Mouse (Mus musculus) layer of hippocampus, adult 9-11 months (tissue): Measurements from ENCODE around the gene Gm49776.
A peak's percentile ranks its signal among the peaks of the same experiment; 100 is the strongest.

Source experiments
- DNase-seq: peaks from one replicate; pipeline ENCODE4 v3.0.0; 2022

Gm49776 gene

DNA sequence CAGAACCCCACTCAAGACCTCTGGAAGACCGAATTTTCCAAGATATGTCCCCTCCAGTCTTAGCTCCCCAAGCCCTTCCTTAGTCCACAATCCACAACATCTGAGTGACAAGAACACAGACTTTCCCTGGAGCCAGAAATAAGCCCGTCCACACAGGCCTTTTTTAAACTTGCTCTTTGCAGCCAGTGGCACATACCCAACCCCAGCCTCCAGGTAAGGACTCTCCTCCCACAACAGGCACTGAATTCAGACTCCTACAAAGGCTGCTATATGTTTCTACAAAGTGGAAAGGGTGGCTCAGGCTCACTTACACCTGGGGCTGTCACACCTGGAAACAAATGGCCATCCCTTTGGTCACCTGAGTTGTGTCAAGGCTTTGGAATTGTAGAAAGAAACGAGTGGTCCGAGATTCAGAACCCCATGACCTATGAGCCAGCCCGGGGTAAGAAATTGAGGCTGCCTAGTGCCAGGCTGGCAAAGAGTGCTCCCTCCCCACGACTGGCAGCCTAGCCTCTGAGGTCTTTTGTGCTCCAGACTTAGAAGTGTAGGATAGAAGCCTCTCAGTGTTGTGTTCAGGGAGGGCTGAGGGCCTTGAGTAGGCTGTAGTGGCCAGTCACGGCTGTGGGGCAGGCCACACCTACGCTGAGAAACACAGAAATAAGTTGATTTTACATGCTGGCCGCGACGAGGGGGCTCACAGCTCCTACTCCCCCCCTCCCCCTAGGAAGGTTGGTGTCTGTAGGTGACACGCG lies 24.0 kb downstream of the Gm49776 start:
- DNase-seq = no peak

DNA sequence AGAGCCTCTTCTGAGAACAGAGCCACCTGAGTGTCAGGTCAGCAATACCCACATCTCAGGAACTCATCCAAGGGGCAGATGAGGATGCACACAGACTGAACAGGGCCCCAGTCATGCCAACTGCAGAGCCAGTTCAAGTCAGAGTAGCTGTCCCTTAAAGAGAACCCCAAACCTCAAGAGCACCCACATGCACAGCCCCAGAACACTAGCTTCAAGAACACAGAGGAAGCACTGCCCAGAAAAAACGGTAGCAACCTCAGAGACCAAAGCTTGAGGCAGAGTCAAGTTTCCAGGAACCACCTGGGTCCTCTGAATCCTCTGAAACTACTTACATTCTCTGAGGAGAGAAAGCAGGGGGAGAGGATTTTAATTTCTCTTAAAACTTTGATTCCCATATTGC lies 24.7 kb downstream of the Gm49776 start:
- no peak for DNase-seq

DNA sequence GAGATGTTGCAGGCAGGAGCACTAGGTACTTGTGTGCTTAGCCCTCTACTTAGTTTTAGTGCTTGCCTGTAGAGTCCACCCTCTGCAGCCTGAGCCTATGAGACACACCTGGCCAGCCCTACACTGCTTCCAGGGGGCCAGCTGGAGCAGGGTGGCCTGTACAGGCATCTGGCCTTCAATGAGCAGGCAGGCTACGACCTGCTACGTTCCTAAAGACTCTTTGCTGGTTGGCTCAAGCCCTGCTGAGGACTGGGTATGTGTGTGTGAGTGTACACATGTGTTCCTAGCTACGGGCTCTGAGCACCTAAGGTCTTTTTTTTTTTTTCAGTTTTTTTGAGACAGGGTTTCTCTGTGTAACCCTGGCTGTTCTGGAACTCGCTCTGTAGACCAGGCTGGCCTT lies 26.7 kb downstream of the Gm49776 start:
- no peak for DNase-seq

DNA sequence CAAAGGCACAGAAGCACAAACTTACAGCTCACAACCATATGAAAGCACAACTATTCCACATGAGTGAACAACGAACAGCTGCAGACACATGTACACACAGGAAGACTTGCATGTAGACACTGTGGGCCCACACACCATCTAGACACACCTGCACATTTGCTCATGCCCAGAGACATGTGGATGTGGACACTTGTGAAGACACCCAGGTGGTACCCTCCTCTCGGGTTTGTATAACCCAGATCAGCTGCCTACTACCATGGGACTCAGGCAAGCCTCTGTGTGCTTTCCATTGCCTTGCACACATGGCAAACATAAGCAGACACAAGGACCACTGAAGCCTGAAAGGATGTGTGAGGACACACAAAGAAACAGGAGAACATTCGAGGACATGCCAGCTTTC lies 27.1 kb downstream of the Gm49776 start:
- DNase-seq = no peak

DNA sequence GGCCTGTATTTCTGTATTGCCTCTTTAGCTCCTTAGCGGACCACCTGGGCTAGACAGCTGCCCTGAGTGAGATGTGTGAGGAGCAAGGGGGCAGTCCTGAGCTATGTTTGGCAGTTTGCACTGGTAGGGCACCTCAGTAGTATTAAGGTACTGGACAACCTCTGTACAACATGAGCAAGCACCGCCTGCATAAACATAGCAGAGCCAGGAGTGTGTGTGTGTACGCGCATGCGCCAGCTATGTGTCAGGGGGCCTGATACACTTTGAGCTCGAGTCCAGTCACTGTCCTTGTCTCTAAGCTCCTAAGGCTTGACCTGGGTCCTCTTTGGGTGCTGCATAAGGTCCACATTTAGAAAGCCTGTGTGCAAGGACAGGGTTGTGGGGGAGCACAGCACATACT lies 27.5 kb downstream of the Gm49776 start:
- DNase-seq = no peak

DNA sequence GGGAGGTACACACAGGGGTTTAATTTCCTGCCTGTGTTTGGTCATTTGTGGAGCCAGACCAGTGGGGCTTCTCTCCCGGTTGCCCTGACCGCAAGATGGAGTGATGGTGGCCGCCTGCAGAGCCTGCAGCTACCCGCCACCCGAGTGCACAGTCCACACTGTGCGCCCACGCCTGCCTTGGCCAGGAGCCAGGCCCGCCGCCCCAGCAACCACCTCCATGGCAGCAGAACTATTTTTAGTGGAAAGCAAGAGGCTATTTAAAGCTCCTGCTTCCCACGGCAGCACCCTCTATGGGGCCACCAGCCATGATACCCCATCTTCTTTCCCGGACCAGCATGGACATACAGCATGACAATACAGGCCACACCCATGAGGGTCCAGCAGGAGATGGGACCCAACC lies 28.5 kb downstream of the Gm49776 start:
- DNase-seq = peak; percentile 95

DNA sequence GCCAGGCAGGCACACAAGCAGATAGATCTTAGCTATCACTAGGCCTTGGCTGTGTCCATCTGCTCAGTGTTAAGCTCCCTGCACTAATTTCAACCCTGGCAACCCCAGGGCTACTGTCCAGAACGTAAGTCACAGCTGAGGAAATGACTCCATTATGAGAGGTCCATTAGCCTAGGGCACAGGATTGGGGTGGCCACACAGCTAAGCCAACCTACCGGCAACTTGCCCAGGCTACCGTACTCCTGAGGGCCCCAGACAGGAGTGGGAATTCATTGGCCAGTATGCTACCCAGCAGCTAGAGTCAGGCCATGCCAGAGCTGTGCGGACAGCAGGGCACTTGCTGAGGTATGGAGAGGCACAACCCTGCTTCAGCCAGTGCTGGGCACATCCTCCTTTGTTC lies 29.3 kb downstream of the Gm49776 start:
- no peak for DNase-seq

DNA sequence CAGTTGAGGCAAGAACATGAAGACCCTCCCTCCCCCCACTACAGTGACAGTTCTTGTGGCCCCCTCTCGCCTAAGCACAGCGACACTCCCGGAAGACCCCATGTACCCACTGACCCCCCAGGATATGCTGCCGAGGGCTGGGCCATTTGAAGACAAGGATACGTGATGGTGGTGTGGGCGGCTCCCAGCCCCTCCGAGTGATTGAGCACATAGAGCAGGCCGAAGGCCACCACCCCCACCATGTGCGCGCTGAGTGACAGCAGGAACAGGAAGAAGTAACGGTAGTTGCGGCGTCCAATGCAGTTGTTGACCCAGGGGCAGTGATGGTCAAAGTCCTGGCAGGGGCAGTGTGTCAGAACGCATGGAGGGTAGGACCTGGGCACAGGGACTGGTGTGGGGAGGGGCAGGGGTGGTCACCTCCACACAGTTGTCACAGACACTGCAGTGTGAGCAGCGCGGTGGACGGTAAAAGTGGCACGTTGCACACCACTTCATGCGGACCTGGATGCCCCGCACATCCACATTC lies 30.2 kb downstream of the Gm49776 start:
- DNase-seq = no peak

DNA sequence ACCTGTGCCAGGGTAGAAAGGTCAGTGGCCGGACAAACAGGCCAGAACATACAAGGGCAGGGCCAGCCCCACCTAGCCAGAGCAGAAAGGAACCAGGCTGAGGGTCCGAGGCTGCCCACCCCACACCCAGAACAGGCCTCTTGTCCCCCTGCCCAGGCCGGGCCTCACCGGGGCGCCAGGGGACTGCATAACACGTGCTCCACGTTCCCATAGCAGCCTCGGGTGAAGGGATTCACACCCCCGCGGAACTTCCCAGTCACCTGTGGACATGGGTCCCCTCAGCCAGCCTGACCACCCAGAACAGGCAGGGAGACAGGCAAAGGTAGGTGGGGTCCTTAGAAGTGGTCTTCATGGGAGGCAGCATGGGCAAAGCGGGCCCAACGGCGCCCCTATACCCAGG lies 30.9 kb downstream of the Gm49776 start:
- DNase-seq = no peak

DNA sequence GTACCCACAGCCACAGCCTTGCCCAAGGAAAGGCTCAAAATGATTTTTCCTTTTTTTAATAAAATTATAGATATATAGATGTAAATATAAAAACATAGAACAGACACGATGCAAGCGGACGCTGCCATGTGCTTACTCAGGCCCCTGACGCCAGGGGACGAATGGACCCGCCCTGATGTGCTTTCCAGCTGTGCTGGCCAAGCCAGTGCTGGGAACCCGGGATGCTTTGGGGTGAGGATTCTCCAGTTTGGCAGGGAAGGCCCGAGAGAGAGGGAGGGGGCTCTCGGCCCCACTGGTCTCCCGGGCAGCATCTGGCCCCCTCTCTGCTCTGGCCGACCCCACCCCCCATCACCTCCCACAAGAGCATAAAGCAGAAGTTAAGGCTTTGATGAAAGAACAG lies 35.9 kb downstream of the Gm49776 start:
- DNase-seq = no peak

DNA sequence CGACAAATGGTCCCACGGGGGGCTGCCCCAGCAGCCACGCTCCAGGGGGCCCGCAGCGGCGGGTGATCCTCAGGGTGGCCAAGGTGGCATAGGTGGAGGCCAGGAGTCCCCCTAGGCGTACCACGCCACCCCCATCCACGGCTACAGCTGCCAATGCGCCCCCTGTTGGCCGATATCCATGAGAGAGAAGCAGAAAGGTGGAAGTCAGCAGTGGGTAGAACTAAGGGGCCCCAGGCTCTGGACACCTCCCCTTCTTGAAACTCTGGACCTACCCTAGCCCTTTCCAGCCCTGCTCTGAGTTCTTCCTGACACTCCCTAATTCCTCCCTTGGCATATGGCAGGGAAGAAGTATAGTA lies 36.6 kb downstream of the Gm49776 start:
- DNase-seq = no peak

DNA sequence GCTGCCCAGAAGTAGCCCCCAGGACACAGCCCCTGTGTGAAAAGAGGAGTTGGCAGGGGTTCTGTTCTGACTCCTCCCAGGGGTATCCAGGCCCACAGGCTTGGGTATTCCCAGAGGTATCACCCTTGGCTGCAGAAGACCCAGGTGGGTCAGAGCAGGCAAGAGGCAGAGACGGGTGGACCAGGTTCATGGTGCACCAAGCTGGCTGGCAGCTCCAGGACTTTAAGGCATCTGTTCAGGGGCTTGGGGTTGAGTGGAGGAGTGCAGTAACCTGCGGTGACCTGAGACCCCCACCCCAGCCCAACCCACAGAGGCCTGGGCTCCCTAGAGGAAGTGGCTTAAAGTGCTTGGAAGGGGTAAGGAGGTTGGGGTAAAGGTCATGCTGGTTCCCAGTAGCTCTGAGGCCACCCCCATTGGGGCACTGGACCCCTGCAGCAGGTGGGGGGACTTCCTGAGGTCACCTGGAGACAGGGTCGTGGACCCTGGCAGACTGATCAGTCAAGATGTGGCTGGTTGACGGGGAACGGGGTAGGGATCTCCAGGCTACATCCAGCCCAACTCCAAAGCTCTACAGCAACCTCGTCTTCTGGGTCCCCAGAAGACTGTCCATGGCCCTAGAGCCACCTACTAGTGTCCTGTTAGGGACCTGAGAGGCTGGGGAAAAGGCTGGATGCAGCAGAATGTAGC lies 37.1 kb downstream of the Gm49776 start:
- DNase-seq = no peak

DNA sequence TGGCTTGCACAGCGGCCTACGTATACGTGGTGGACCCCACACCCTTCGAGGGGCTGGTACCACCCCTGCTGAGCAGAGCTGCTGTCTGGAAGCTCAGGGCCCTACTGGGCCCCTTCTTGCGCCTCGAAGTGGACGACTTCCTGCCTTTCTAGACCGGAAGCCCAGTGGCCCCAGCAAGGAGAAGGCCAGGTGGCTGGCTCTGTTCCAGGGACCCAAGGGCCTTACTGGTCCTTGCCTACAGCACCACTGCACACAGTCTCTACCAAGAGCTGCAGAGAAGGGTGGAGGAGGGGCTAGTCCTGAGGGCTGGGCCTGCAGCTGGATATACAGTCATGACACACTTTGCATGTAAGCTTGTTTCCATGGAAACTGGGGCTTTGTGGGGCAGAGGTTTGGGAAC lies 38.1 kb downstream of the Gm49776 start:
- DNase-seq = peak; percentile 63

DNA sequence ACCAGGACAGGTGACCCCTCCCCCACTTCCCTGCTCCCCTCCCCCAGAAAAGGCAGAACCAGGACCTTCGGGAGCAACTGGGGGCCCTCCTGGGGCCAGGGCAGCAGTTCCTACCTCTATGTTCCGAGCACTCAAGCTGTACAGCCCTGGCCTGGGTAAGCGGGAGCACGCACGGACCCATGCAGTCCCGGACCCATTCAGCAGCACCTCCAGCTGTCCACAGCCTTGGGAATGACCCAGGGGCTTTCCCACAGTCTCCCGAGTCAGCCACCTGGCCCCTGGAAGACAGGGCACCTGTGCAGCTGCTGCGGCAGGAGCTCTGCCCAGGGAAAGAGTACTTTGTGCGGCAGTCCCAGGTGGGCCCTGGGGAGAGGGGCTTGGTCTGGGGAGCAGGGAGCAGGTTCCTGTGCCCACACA lies 39.5 kb downstream of the Gm49776 start:
- no peak for DNase-seq

DNA sequence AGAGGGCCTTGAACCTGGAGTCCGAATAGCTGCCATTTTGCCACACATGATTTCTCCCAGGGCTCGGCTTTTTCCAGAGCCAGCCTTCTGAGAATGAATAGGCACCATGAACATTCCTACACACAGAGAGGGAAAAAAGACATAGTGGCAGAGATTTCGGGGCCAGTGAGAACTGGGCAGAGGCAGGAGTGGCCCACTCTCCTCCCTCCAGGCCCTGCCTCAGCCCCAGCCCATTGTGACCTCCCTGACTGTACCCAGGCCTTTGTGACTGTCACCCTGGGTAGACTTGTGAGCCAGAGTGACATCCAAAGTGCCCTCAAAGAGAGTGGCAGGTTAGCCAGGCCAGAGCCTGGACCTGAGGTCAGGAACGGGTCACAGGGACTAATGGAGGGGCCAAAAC lies 40.5 kb downstream of the Gm49776 start, which contains the start of gene Ccdc188:
Gene Ccdc188, plus strand, starts transcription at position 301 of the 400 bp plus-strand sequence.
- DNase-seq = no peak

DNA sequence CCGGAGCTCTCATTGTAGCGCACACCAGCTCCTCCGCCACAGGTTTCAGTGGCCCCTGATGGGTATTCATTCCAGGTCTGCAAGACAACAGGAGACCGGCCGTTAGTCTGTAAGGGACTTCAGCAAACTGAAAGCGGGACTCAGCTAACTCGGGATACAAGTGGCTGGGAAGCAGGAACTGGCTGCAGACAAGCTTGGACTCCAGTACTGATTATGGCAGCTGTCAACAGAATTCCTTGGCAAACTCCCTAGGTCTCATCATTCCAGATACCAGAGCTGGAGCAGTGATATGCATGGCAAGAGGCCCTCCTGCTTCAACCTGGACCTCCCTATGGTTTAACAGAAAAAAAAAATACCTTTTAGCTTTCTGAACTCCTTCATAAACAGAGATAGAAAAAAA lies 43.3 kb downstream of the Gm49776 start:
- no peak for DNase-seq

DNA sequence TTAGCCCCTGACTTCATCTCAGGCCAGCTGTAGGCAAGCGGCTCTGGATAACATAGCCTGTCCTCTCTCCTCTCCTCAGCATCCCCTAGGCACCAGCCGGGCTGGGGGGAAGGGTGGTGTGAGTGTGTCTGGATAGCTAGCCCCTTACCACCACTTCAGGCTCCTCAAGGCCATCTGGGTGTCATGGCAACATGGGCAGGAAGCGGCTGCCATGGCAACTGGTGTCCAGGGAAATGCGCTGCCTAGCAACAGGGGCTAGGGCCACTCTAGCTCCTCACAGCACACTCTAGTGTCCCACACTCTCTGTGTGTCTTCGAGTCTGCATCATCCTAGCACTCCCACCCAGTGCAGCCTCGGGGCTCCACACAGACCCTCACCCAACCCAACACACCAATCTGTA lies 44.4 kb downstream of the Gm49776 start:
- peak; percentile 81 for DNase-seq

DNA sequence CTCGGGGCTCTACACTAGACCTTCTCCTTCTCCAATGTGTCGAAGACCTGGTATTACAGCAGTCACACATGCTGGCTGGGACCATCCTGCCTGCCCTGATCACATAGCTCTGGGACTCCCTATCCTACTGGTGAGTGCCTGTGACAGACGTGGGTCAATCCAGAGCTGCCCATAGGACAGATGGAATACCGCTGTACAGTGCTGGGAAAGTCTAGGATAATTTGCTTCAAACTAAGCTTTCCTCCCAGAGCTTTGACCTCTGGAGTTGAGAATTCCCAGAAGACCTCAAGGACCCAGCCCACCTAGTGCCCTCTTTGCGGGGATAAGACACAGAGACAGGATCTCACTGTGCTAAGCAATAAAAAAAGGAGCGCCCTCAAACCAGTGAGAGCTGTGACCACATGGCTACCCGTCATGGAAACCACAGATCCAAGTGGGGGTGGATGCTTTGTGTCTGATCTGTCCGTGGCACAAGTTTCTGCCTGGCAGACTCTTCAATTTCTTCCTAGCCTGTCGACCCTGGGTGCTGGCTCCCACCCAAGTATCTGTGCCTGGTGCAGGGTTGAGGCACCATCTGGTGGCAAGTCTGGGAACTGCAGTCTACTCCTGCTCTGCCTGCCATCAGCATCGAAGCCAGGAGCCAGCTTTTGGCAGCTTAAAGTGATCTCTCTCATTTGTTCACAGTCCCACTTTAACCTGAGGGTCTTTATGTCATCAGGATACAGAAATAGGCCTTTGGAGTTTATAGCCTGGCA lies 46.5 kb downstream of the Gm49776 start:
- peak; percentile 90 for DNase-seq

DNA sequence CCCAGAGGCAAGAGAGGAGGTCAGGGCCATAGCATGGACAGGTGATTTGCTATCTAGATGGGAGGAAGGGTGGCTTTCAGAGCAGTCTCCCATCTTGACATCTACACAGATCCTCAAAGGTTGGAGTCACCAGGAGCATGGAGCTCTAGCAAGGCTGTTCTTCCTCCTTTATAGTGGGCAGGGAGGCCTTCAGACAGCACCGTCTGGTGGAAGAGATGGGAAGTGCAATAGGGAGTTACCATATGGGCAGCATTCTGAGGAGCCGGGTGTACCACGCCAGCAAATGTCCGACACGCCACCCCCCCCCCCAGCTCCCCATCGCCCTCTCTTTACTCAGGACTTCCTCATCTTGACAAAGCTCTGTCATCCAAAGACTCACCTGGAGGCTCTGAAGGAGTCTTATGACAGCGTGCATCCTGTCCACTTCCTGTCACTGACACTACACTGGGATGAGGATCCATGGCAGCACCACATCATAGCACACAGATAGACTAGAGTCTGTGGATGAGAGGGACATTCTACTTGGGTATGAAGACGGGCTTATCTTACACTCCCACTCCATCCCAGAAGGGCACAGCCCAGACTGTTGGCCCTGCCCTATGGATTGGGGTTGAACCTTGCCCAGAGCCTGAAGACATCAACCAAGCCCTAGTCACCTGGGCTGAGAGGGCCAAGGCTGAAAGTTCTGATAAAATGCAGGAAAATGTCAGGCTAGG lies 47.3 kb downstream of the Gm49776 start:
- peak; percentile 61 for DNase-seq

DNA sequence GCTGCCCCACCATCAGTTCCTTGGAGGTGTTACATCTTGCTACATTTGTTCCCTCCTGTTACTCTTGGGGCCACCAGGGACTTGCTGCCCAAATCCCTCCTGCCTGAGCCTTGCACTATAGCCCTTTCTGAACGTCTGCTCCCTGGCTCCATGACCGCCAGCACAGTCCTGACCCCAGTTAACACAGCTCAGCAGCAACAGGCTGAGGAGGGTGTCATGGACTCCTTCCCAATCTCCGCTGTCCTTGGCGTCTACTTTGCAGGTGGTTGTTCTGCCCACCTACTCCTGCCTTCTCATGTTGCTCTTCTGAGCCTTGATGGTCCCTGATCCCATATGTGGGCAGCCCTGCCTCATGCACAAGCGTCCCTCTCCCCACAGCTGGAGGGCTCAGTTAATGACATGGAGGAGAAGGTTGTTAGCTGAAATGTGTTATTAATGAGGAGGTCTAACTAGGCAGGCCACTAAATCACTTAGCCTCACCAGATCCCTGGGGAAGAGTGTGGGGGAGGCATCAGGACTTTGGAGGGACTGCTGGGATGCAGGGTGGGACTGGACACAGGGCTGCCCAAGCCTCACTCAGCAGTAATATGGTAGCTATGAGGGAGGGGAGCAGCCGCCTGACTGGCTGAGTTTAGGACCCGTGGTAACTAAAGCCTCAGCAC lies 54.6 kb downstream of the Gm49776 start:
- DNase-seq = no peak

DNA sequence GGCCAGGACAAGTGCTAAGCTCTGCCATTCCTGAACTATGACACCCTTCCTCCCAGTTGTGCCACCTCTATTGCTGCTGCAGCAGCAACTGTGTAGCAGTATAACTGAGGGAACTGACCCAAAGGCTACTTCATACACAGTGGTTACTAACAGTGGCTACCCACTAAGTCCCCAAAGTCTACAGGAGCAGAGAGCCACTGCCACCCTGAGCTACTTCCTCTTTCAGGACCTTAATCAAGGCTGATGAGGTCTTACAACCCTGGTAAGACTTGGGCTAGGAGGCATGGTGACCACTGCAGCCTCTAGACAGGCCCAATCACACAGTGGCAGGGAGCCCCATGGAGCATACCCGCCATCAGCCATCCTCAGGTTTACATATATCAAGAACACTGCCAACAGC lies 56.1 kb downstream of the Gm49776 start:
- no peak for DNase-seq

DNA sequence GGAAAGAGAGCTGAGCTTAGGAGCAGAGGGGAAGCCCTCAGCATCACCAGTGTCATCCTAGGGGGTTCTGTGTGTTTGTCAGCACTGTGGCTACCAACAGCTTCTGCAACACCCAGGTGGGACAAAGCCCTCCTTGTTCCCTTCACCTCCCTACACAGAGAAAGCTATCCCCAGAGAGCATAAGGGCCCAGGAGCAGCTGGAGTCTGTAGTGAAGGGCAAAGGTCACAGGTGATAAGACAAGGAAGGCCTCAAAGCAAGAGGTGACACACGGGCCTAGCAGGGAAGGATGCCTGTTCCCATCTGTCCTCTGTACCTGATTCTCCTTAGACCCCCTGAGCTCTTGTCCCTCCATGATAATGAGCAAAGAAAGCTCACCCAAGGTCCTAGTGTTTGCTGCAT lies 56.5 kb downstream of the Gm49776 start:
- DNase-seq = no peak

DNA sequence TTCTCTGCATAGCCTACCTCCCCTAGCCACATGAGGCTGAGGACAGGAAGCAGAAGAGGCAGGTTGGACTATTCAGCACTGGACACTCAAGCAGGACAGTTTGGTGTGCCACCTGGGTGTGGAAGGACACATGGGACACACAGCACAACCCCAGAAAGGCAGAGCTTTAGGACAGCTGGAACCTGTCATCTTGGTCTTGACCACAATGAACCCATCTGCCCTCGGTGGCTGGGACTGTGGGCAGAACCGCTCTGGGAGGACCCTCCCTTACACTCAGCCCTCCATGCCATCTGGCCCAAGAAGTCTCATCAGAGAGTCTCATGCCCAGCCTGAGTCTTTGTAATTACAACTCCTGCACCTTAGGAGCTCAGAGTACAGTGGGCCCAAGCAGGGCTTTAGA lies 58.1 kb downstream of the Gm49776 start:
- DNase-seq = no peak
